Mouse (Mus musculus) CD4-positive helper T cell, adult 2 months (primary cell): ENCODE data around the gene Igfbp4.
A peak's percentile ranks its signal among the peaks of the same experiment; 100 is the strongest.

Source experiments
- DNase-seq: peaks from one replicate; pipeline ENCODE4 v3.0.0-alpha.2; 2012; ENCODE audit warnings: low read depth, missing footprints, low spot score

Gene Igfbp4

DNA sequence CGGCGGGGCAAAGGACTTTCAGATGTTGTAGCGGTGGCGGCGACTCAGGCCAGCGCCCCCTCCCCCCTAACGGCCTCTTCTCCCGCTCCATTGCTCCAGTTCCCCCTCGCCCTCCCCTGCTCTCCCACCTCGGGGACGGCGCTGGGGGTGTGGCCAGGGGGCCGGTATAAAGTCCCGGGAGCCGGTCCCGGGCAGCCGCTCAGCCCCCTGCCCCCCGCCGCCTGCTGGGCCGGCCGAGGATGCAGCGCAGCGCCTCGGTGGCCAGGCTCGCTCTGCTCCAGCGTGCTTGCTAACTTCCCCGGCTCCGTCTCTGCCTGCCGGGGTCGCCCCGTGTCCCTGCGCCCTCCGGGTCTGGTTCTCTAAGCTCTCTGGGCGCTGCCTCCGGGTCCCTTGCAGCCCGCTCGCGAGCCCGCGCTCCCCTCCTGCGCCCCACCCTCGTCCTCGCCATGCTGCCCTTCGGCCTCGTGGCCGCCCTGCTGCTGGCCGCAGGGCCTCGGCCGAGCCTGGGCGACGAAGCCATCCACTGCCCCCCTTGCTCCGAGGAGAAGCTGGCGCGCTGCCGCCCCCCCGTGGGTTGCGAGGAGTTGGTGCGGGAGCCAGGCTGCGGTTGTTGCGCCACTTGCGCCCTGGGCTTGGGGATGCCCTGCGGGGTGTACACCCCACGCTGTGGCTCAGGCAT is at the start of gene Igfbp4:
TSS of gene Igfbp4 (plus strand) at position 194 of the 679 bp plus-strand sequence.
- DNase-seq: peak; percentile 38

DNA sequence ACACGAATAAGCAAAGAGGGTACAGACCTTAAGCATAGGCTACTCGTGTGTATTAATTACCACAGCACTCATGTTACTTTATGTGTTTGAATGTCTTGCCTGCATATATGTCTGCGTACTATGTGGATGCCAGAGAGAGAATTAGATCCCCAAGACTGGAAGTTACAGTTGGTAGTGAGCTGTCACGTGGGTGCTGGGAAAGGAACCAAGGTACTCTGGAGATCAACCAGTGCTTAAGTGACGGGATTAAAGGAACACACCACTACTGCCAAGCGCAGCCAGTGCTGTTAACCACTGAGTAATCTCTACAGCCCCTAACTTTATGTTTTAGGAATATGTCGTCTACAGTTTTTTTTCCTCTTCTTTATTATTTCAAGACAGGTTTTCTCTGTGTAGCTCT is 45.1 kb upstream of the Igfbp4 start:
- no peak for DNase-seq

DNA sequence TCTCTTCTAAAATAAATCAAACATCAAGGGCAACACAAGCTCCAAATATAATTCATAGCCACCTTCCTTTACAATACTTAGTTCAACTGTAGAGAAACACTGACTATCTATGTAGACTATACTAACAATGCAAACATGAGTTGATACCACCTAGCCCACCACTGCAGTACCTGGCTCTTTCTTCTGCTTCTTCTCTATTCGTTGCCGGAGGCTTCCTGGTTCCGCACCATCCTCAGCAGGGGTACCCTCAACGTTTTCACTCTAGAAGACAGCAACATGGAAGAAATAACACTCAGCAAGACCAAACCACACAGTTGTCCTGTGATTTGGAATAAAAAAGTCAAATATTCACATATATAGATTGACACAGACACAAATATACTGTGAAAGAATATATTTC is 43.4 kb upstream of the Igfbp4 start:
- DNase-seq: no peak

DNA sequence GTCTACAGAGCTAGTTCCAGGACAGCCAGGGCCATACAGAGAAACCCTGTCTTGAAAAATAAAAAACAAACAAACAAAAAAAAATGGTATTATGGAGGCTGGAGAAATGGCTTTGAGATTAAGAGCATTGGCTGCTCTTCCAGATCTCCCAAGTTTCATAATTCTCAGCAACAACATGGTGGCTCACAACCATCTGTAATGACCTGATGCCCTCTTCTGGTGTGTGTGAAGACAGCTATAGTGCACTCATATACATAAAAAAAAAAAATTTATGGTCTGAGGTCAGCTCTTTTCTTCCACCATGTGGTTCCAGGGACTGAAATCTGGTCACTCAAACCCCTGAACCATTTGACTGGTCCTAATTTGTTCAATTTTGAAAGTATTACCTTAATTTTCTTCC is 42.3 kb upstream of the Igfbp4 start:
- no peak for DNase-seq

DNA sequence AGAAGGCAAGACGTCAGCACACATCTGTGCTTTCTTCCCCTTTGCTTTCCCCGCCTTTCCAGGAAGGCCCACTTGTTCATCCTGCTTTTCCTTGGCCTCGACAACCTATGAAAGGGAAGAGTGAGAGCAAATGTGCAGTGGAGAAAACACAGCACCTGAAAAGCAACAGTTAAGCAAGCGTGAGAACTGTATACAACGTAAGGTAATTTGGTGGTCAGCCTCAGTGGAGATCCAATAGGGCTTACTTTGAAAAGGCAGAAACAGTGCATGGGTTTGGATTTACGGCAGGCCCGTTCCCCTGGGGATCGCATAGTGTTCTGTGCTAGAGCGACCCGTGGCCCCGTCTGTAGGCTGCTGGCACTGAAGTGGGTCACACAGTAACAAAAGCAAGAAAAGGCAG is 41.8 kb upstream of the Igfbp4 start:
- DNase-seq: no peak

DNA sequence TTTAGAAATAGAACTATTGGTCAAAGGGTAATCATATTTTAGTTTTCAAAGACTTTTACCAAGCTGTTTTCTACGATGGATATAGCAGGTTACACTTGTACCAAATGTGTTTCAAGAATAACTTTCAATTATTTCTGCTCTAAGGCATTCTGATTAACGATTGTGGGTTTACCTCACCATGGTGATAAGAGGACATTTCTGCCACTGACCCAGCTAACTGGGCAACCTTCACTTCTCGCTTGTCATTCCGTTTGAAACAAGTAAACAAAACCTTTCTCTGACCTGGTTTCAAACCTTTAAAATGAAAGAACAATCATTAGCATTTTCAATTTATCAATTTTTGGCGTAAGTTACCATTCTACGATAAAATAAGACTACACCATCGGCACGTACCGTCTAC is 34.3 kb upstream of the Igfbp4 start:
- DNase-seq: no peak

DNA sequence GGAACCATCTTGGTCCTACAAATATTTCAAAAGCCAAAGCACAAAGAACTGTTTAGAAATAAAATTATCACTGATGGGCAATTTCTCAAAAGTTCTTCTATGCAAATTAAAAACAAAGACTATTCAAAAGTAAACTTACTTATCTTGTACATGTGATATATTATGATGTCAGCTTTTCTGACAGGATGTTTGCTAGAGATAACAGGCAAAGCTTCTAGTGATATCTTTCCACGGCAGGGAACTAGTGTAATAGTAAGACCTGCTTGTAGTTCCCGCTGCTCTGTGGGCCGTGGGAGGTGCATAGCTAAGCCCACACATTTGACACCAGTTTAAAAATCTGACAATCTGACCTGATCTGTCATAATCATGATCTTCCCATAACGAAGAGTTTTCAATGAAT is 30.9 kb upstream of the Igfbp4 start:
- DNase-seq: peak; percentile 48

DNA sequence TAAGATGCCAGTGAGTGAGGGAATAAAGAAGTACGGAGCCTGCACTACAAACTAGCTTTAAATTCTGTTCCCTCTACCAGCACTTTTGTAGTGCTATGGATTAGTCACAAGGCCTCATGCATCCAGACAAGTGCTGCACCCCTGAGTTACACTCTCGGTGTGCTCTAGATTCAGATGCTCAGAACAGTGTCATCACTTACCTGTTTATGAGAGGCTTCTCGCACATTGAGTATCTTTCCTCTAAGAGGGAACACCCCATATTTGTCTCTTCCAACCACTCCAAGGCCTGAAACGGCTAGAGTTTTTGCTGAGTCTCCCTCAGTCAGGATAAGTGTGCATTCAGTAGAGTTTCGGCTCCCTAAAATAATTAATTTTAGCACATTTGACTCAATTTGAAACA is 30.3 kb upstream of the Igfbp4 start:
- no peak for DNase-seq

DNA sequence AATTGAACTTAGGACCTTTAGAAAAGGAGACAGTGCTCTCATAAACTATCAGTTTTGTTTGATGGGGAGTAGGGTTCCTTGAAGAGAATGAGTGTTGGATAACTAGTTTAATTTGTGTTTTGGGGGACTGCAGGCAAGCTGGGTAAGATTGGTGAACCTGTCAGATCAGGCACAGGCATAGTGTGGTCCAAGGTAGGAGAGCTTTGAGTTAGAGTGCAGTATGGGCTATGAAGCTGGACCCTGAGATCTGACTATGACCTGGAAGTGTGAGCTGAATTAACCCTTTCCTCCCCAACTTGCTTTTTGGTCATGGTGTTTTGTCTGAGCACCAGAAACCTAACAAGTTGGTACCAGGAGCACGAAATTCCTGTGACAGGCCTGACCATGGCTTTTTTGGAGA is 27.2 kb upstream of the Igfbp4 start:
- no peak for DNase-seq

DNA sequence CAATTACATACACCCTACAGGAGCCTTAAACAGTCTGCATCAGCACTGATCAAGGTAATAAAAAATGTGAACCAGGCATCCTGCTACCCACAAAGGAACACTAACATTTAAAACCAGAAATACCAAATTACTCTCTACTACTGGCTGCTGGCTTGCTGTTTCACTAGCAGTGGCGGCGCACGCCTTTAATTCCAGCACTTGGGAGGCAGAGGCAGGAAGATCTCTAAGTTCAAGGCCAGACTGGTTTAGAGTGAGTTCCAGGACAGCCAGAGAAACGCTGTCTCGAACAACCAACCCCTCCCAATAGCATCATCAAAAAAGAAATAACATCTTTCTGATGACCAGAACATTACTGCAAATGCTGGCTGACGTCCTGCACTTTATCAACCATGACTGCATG is 21.2 kb upstream of the Igfbp4 start:
- DNase-seq: no peak

DNA sequence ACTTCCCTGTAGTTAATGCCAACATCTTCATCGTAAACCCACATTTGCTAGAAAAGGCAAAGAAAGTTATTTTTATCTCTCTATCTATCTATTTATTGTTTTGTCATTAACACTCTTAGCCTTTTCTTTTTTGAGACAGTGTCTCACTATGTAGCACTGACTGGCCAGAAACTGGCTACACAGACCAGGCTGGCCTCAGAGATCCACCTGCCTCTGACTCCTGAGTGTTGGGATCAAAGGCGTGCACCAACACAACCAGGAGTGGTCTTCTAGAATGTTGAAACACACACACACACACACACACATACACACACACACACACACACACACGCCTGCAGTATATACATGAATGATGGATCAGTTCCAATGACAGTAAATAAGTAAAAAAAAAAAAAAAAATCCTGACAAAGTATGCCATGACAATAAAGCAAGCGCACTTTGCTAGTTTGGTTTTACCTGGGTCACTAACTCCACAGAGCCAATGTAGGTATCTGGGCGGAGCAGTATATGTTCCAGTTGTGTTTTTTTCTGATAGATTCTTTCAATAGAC is 18.6 kb upstream of the Igfbp4 start:
- DNase-seq: no peak

DNA sequence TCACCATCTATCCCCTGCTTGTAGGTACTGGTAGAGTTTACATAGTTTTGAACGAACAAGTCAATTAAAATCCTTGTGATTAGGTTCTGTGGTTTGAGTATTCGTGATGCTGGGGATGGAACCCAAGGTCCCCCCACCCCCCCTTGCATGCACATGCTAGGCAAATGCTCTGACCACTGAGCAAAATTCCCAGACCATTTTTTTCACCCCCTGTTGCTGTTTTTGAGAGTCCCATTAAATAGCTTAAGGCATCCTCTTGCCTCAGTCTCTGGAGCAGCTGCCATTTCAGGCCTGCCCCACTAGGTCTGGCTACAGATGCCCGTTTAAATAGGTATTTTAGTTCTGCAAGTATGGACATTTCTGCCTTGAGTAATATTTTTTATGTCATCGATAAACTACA is 17.9 kb upstream of the Igfbp4 start:
- DNase-seq: no peak

DNA sequence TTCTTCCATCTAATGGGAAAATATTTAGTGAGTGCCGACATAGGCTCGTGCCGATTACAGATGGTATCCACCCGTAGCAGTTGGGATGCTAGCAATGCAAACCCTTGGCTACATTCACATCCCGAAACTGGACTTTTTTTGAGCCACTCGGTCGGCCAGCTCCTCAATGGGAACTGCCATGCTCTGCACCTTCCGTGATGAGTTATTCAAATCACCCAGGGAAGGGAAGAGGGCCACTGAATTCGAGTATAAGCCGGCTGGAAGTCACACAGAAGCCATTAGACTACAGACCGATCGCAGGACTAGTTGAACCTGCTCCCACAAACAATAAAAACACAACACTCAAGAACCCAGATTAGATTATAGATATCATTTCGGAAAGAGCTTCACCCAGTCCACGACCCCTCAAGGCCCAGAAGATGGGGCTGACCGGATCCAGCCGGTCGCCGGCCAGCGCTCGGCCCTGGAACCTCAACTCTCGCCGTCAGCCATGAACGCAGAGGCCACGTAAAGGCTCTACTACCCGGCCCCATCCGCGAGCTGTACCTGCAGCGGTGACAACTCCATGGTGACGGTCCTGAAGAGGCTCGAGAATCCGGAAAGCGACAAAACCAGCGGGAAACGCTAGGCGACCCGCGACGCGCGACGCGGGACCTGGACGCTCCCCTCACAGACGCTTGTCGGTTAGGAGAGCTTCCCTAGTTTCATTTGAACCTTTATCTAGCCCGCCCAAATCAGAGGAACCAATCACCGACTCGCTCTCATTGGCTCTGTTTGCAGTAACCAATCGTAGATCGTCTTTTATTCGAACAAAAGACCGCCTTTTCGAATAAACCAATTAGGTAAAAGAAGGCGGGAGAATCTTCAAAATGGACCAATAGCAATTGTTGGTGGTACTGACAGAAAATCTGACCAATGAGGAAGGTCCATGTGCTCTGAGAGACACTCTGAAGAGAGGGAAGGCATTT is 17.3 kb upstream of the Igfbp4 start, which contains the start of gene Top2a:
TSS of gene Top2a (minus strand) at position 690 of the 968 bp plus-strand sequence.
- peak; percentile 98 for DNase-seq

DNA sequence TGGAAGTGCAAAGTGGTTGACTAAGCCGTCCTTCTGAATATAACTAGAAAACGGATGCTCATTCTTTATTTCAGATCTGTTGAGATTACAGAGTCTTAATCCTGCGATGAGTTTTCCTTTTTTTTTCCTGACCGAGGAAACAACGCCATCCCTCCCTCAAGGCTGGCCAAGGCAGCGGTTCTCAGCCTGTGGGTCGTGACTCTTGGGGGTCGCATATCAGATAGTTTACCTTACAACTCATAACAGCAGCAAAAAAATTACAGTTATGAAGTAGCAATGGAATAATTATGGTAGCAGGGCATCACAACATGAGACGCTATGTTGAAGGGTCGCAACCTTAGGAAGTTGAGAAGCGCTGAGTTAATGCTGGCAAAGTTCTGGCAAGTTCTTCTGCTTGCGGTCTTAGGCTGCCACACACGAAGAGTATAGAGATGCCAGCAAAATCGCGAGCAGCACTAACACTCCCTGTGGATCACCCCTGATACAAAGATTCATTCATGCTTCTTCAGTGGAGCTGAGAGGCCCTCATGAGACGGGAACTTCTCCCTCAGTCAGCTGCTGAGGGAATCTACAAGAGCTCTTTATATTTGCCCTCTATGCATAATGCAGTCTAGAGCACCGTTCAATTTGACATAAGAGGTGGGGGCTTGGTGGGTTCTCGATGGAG is 16.4 kb upstream of the Igfbp4 start:
- no peak for DNase-seq

DNA sequence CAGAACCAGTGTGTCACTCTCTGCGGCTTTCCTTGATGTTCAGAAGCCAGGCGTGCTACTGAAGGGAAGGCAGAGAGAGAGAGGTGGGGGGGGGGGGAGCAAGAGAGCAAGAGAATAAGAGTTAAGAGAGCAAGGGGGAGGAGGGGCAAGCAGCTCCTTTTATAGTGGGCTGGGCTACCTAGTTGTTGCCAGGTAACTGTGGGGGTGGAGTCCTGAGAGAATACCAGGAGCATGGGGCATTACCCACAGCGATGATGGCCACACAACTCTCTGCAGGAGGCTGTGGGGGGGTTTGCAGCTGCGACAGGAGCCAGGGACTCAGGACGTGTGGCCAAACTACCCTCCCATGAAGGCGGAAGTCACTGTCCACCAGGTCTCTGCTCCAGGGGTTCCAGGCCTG is 15.2 kb upstream of the Igfbp4 start:
- DNase-seq: no peak

DNA sequence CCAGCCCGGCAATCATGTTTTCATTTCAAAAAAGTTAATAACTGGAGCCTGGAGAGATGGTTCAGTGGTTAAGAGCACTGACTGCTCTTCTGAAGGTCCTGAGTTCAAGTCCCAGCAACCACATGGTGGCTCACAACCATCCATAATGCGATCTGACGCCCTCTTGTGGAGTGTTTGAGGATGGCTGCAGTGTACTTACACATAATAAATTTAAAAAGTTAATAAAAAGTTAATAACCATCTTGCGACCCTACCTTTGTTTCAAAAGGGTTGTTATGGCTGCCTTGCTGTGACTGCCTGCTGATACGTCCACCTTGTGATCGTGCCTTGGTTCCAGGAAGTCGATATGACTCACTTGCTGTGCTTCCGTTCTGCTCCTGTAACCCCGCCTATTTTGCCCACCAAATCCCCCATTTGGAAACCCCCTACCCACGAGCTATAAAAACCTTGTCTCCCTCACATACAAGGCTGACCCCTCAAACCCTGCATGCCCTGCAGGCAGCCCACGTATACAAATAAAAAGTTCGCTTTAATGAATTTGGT is 14.1 kb upstream of the Igfbp4 start:
- peak; percentile 41 for DNase-seq

DNA sequence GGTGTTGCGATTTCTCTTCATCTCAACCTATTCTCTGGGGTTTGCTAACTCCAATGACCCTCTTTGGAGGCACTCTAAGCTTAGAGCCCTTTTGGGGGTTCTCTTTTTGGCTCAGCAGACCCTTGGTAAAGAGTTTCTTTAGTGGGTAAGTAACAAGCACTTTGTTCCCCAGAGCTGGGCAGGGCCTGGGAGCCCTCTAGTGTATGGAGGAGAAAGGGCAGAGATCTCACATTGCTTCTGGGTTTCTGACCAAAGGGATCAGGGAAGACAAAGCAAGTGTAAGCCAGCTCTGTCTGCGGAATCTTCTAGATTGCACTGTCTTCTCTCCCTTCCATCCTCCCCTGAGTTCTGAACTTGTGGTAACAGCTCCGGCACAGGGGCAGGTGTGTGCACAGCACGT is 5.7 kb upstream of the Igfbp4 start:
- DNase-seq: no peak

DNA sequence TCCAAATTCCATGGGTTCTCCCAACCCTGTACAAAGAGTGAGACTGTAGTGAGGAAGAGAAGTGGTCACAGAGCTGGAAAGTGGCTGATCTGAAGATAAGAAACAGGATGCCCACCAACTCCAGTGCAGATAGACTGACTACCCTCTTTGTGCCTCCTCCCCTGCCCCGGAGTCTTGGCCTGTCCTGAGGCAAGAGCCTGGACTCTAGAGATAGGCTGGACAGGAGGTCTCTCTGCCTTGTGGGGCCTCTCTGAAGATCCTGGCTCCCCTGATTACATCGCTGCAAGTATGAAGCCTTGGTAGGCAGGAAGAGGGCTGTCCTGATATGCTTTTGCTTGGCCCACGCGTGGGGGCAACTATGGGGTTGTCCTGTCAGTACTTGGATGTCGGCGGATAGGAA is 4.8 kb upstream of the Igfbp4 start:
- no peak for DNase-seq

DNA sequence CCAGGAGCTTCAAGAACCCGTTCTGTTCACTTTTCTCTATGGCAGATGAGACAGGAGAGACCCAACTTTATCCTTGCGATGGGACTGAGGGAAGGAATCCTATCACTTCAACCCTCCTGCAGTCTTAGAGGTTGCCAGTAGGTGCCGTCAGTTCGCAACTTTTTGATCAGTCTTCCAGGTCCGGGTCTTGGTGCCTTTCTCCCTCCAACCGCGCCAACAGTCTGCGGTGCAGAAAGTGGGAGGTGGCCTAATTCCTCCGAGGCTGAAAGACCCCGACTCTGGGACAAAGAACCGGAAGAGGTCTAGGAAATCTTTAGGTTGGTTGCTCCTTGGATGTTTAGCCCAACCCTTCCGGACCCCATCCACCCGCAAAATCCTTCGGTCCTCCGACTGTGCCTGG is 1.3 kb upstream of the Igfbp4 start:
- peak; percentile 82 for DNase-seq

DNA sequence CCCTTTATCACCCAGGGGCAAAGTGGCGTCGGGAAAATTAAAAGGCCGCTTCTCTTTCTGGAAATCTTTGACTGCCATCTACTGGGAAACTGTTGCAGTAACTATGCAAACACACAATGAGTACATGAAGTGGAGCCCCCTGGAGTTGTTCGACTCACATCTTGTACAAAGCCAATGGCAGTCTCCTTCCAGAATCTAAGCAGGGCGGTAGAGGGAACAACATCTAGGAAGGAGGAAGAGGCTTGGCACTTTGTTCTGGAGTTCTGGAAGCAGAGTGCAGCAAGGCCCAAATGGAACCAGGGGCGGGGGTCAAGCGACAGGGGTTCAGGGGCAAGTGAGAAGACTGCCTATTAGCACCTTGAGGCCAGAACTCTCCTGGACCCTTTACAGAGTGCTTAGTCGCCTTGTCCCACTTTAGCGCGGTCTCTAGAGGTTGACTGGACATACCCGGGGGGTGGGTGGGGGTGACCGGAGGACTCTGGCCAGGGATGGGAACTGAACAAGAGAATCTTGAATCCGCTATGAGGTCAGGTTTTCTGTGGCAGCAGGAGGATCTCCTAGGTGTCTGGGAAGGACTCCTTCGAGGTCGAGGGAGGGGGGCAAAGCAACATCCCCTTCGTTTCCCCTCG is 584 bp upstream of the Igfbp4 start:
- DNase-seq: peak; percentile 51
